Mouse (Mus musculus) spleen, adult 2 months (tissue): ENCODE data around the gene Ptgds. TPM values are rescaled to one million over a fixed set of nuclear protein-coding genes. Genes with fewer than 3 reads are reported as not detected.
A peak's percentile ranks its signal among the peaks of the same experiment; 100 is the strongest.

ENCODE experiments used
- DNase-seq, 2 experiments: peaks; one replicate each; pipeline versions ENCODE4 v3.0.0 to v3.0.0-alpha.2; 2012 to 2021; ENCODE audit warnings: low spot score in 2 of 2, low read depth in 1 of 2
- H3K27ac ChIP-seq: fragments of 200-500 bp; 2 replicates; pipeline ENCODE4 v1.5.1; 2012; ENCODE audit warnings: low read length, inconsistent platforms; ENCODE audit not compliant: insufficient read depth
- H3K27me3 ChIP-seq: fragments of 200-500 bp; 2 replicates; pipeline ENCODE4 v1.6.1; 2012; ENCODE audit warnings: mild to moderate bottlenecking, moderate library complexity, low read length, inconsistent platforms; ENCODE audit not compliant: control insufficient read depth, insufficient read depth
- H3K36me3 ChIP-seq: fragments of 200-500 bp; 2 replicates; pipeline ENCODE4 v1.6.1; 2012; ENCODE audit warnings: mild to moderate bottlenecking, low read length, inconsistent platforms; ENCODE audit not compliant: control insufficient read depth, insufficient read depth
- H3K4me1 ChIP-seq: fragments of 200-500 bp; 2 replicates; pipeline ENCODE4 v1.6.1; 2011; ENCODE audit warnings: inconsistent platforms; ENCODE audit not compliant: control insufficient read depth, insufficient read depth, insufficient read length
- H3K4me3 ChIP-seq: fragments of 200-500 bp; 2 replicates; pipeline ENCODE4 v1.5.1; 2011; ENCODE audit warnings: mild to moderate bottlenecking, inconsistent platforms; ENCODE audit not compliant: insufficient read depth, insufficient read length; ENCODE audit errors: extremely low read depth
- CTCF ChIP-seq: fragments of 200-500 bp; IDR thresholded peaks from 2 replicates; pipeline ENCODE4 v1.5.1; 2011; ENCODE audit warnings: mild to moderate bottlenecking, inconsistent platforms; ENCODE audit not compliant: insufficient read depth, insufficient read length, insufficient replicate concordance; ENCODE audit errors: extremely low read depth
- POLR2A ChIP-seq: fragments of 200-500 bp; IDR thresholded peaks from 2 replicates; pipeline ENCODE4 v1.6.1; 2011; ENCODE audit warnings: low read depth, low read length, inconsistent platforms
- WGBS: fragments of 180-500 bp; shearing (Covaris S2); methylation state at CpG from one replicate; pipeline ENCODE4 v1.1.7; 2018; 5-methylcytosine and 5-hydroxymethylcytosine counted together
- polyA plus RNA-seq: library from polyadenylated mRNA; depleted of rRNA; stranded (reverse); fragments of >200 nt; gene quantifications from 2 replicates; pipeline ENCODE4 v1.2.3, GENCODE M21; 2012; rRNA removed

Gene Ptgds
- polyA plus RNA-seq, 1 experiment = 7.8 TPM

GRCm38 (mm10) chr2:25427256-25427655 is 42.6 kb downstream of the Ptgds start:
- no peak overlapping the region for H3K4me3 ChIP-seq

GRCm38 (mm10) chr2:25426721-25427191 is 43.1 kb downstream of the Ptgds start:
- H3K27ac ChIP-seq = peak overlapping the region; percentile 76
- TF ChIP-seq CTCF (peak; percentile 66; the same call in 1 of the 2 replicates), POLR2A (no peak)
- H3K4me3 ChIP-seq = no peak overlapping the region
- 7% methylated on average over 5 of the region's 5 CpGs for WGBS
- H3K36me3 ChIP-seq = no peaks in the 10 kb centered on the region
- DNase-seq = peak; percentile 58 to 72
- H3K4me1 ChIP-seq = peaks cover 11% of the 10 kb centered on the region
- no peaks in the 10 kb centered on the region for H3K27me3 ChIP-seq

More at GRCm38 (mm10) chr2:25427256-25427655, 42.6 kb downstream of the Ptgds start:
- peaks cover 11% of the 10 kb centered on the region for H3K4me1 ChIP-seq
- H3K27me3 ChIP-seq = no peaks in the 10 kb centered on the region
- no peak for DNase-seq
- 88% methylated on average over 5 of the region's 5 CpGs for WGBS
- TF ChIP-seq CTCF (no peak), POLR2A (no peak)
- H3K27ac ChIP-seq = no peak overlapping the region
- H3K36me3 ChIP-seq = no peaks in the 10 kb centered on the region

- DNase-seq = no peak
- no peak overlapping the region for H3K4me3 ChIP-seq
- no peaks in the 10 kb centered on the region for H3K27me3 ChIP-seq
- peaks cover 11% of the 10 kb centered on the region for H3K4me1 ChIP-seq
- H3K27ac ChIP-seq = no peak overlapping the region
- no peaks in the 10 kb centered on the region for H3K36me3 ChIP-seq
- WGBS = 73% methylated on average over 27 of the region's 27 CpGs
- no peak for TF ChIP-seq POLR2A
- no peak for TF ChIP-seq CTCF
Observed at GRCm38 (mm10) chr2:25425481-25425880, 44.4 kb downstream of the Ptgds start.

GRCm38 (mm10) chr2:25423626-25424025 is 46.2 kb downstream of the Ptgds start:
- H3K4me3 ChIP-seq = no peak overlapping the region
- WGBS = 71% methylated on average over 1 of the region's 1 CpGs
- TF ChIP-seq POLR2A = no peak
- no peak for TF ChIP-seq CTCF
- no peak for DNase-seq
- no peaks in the 10 kb centered on the region for H3K27me3 ChIP-seq
- peaks cover 6% of the 10 kb centered on the region for H3K4me1 ChIP-seq
- H3K27ac ChIP-seq = peak overlapping the region; percentile 11; the same call in 1 of the 2 replicates
- H3K36me3 ChIP-seq = no peaks in the 10 kb centered on the region

GRCm38 (mm10) chr2:25422587-25423410 is 47.0 kb downstream of the Ptgds start, which contains the start of gene Fut7:
Fut7 (plus strand) TSS chr2:25423267.
- H3K4me3 ChIP-seq = no peak within 1 kb of the TSS
- no peaks in the 10 kb centered on the region for H3K36me3 ChIP-seq
- WGBS = 10% methylated on average over 17 of the region's 17 CpGs
- H3K4me1 ChIP-seq = peaks cover 6% of the 10 kb centered on the region; the same call in 1 of the 2 replicates
- peak within 1 kb of the TSS; percentile 76 for H3K27ac ChIP-seq
- TF ChIP-seq CTCF (no peak), POLR2A (no peak)
- H3K27me3 ChIP-seq = no peaks in the 10 kb centered on the region
- DNase-seq = peak in 1 of 2 experiments; percentile 20

- Histone ChIP-seq H3K4me1 (peaks cover 6% of the 10 kb centered on the region; the same call in 1 of the 2 replicates), H3K27me3 (no peaks in the 10 kb centered on the region), H3K36me3 (no peaks in the 10 kb centered on the region), H3K27ac (peak overlapping the region; percentile 76; the same call in 1 of the 2 replicates), H3K4me3 (no peak overlapping the region)
- TF ChIP-seq CTCF (peak; percentile 53; the same call in 1 of the 2 replicates), POLR2A (no peak)
- peak in 1 of 2 experiments; percentile 46 for DNase-seq
- WGBS = 26% methylated on average over 3 of the region's 3 CpGs
Observed at GRCm38 (mm10) chr2:25421896-25422295, 48.0 kb downstream of the Ptgds start.

GRCm38 (mm10) chr2:25417426-25417825 is 52.4 kb downstream of the Ptgds start:
- Histone ChIP-seq H3K4me3 (no peak overlapping the region), H3K4me1 (no peaks in the 10 kb centered on the region; the same call in 1 of the 2 replicates), H3K27ac (no peak overlapping the region), H3K36me3 (no peaks in the 10 kb centered on the region), H3K27me3 (no peaks in the 10 kb centered on the region)
- 59% methylated on average over 3 of the region's 3 CpGs for WGBS
- DNase-seq = no peak
- TF ChIP-seq POLR2A = no peak
- no peak for TF ChIP-seq CTCF

Other genes starting within 250 kb of the Ptgds start
- gene Tubb4b, start 245.3 kb downstream of the Ptgds start, polyA plus RNA-seq = 222 and 307 TPM in 2 replicates
- 0.04 and 0.06 TPM in 2 replicates for gene Slc34a3, start 235.7 kb downstream of the Ptgds start, polyA plus RNA-seq
- gene Rnf224, start 233.3 kb downstream of the Ptgds start, polyA plus RNA-seq = not detected in 2 replicates
- gene Rnf208, start 227.8 kb downstream of the Ptgds start, polyA plus RNA-seq = 1.8 and 2.1 TPM in 2 replicates
- gene Cysrt1, start 227.6 kb downstream of the Ptgds start, polyA plus RNA-seq = not detected in 2 replicates
- gene AL732309.1, start 223.2 kb downstream of the Ptgds start, polyA plus RNA-seq = 21.0 and 25.2 TPM in 2 replicates
- gene Tmem203, start 214.6 kb downstream of the Ptgds start, polyA plus RNA-seq = 44.4 and 60.5 TPM in 2 replicates
- 17.1 and 23.5 TPM in 2 replicates for gene Tprn, start 207.4 kb downstream of the Ptgds start, polyA plus RNA-seq
- gene Ssna1, start 197.6 kb downstream of the Ptgds start, polyA plus RNA-seq = 45.5 and 67.8 TPM in 2 replicates
- 55.7 and 68.8 TPM in 2 replicates for gene Anapc2, start 197.6 kb downstream of the Ptgds start, polyA plus RNA-seq
- gene Tmem210, start 181.9 kb downstream of the Ptgds start, polyA plus RNA-seq = not detected in 2 replicates
- 0.28 and 0.77 TPM in 2 replicates for gene Lrrc26, start 180.1 kb downstream of the Ptgds start, polyA plus RNA-seq
- 0.04 and 0.26 TPM in 2 replicates for gene Grin1, start 150.9 kb downstream of the Ptgds start, polyA plus RNA-seq
- gene Man1b1, start 137.7 kb downstream of the Ptgds start, polyA plus RNA-seq = 11.4 and 14.6 TPM in 2 replicates
- gene Dpp7, start 113.7 kb downstream of the Ptgds start, polyA plus RNA-seq = 35.1 and 41.8 TPM in 2 replicates
- gene Uap1l1, start 104.4 kb downstream of the Ptgds start, polyA plus RNA-seq = 28.4 and 55.4 TPM in 2 replicates
- gene Sapcd2, start 97.7 kb downstream of the Ptgds start, polyA plus RNA-seq = 6.7 and 9.4 TPM in 2 replicates
- 5.0 and 5.9 TPM in 2 replicates for gene Entpd2, start 74.2 kb downstream of the Ptgds start, polyA plus RNA-seq
- gene Npdc1, start 70.7 kb downstream of the Ptgds start, polyA plus RNA-seq = 31.0 and 36.5 TPM in 2 replicates
- gene Fut7, start 46.8 kb downstream of the Ptgds start, polyA plus RNA-seq = 2.4 and 3.7 TPM in 2 replicates
- 61.1 and 67.6 TPM in 2 replicates for gene Abca2, start 41.3 kb downstream of the Ptgds start, polyA plus RNA-seq
- gene Clic3, start 13.2 kb downstream of the Ptgds start, polyA plus RNA-seq = 2.5 and 3.1 TPM in 2 replicates
- 68.7 and 86.4 TPM in 2 replicates for gene Paxx, start 9.0 kb downstream of the Ptgds start, polyA plus RNA-seq
- not detected in 2 replicates for gene Lcn12, start 23.9 kb upstream of the Ptgds start, polyA plus RNA-seq
- gene Fbxw5, start 30.7 kb upstream of the Ptgds start, polyA plus RNA-seq = 34.7 and 42.0 TPM in 2 replicates
- gene C8g, start 31.7 kb upstream of the Ptgds start, polyA plus RNA-seq = 1.9 TPM in 2 replicates
- 21.6 and 22.6 TPM in 2 replicates for gene Traf2, start 76.9 kb upstream of the Ptgds start, polyA plus RNA-seq
- 56.2 and 74.7 TPM in 2 replicates for gene Edf1, start 87.8 kb upstream of the Ptgds start, polyA plus RNA-seq
- 2.2 and 4.0 TPM in 2 replicates for gene Mamdc4, start 104.8 kb upstream of the Ptgds start, polyA plus RNA-seq
- gene Phpt1, start 105.2 kb upstream of the Ptgds start, polyA plus RNA-seq = 22.5 and 28.5 TPM in 2 replicates
- gene Ajm1, start 111.7 kb upstream of the Ptgds start, polyA plus RNA-seq = 6.3 and 7.6 TPM in 2 replicates
- gene Rabl6, start 138.5 kb upstream of the Ptgds start, polyA plus RNA-seq = 43.6 and 55.1 TPM in 2 replicates
- not detected in 2 replicates for gene Ccdc183, start 147.6 kb upstream of the Ptgds start, polyA plus RNA-seq
- 16.4 and 16.8 TPM in 2 replicates for gene Tmem141, start 152.0 kb upstream of the Ptgds start, polyA plus RNA-seq
- 71.2 and 120 TPM in 2 replicates for gene Fcna, start 158.0 kb upstream of the Ptgds start, polyA plus RNA-seq
- gene Lcn8, start 183.1 kb upstream of the Ptgds start, polyA plus RNA-seq = not detected in 2 replicates
- gene Lcn5, start 187.9 kb upstream of the Ptgds start, polyA plus RNA-seq = not detected in 2 replicates
- not detected in 2 replicates for gene Lcn6, start 206.7 kb upstream of the Ptgds start, polyA plus RNA-seq
- gene Lcn10, start 212.7 kb upstream of the Ptgds start, polyA plus RNA-seq = not detected in 2 replicates
- not detected in 2 replicates for gene Obp2a, start 230.0 kb upstream of the Ptgds start, polyA plus RNA-seq
- 55.3 and 83.7 TPM in 2 replicates for gene Bmyc, start 236.7 kb upstream of the Ptgds start, polyA plus RNA-seq